Mouse (Mus musculus): Measurements from ENCODE around the gene Dzip1. TPM values are rescaled to one million over a fixed set of nuclear protein-coding genes. Genes with fewer than 3 reads are reported as not detected.

The Dzip1 gene
- polyA plus RNA-seq, 1 experiment from 2014 or later: 7.3 TPM

DNA sequence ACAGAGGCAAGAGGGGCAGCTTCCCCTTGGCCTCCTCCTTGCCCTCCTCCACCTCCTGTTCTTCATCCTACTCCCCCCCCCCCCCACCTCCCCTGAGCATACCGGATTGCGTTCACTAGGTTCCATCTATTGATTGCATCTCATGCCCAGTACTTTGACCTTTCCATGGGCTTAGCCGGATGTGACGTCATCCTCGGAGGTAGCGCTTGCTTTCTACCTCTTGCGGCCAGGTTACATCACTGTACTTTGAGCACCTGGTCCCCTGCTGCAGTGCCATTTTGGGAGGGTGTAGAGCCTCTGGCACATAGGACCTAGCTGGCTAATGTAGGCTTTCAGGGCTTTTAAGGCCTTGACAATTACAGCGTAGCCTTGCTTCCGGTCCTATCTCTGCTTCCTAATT, 9.4 kb upstream of the Dzip1 start:
- Histone ChIP-seq H3K9ac (ENCODE audit: low read length) (no peak overlapping the region), H3K27me3 (ENCODE audit: control insufficient read depth, insufficient read depth, low read length) (no peaks in the 10 kb centered on the region), H3K36me3 (ENCODE audit: control insufficient read depth, insufficient read depth, low read length) (no peaks in the 10 kb centered on the region), H3K27ac (replicated peaks in 1 of 2; ENCODE audit: control insufficient read depth in 1 of 2, insufficient read depth in 1 of 2, low read depth in 2 of 2, low read length in 2 of 2) (no peak overlapping the region), H3K9me3 (ENCODE audit: control insufficient read depth, low read length) (no peaks in the 10 kb centered on the region), H3K4me2 (ENCODE audit: low read length) (no peak overlapping the region), H3K4me1 (ENCODE audit: control insufficient read depth in 2 of 2, insufficient read depth in 2 of 2, low read length in 2 of 2) (peaks cover 2 to 11% of the 10 kb centered on the region in 2 experiments), H3K4me3 (ENCODE audit: control insufficient read depth in 1 of 2, insufficient read depth in 1 of 2, low read depth in 1 of 2, low read length in 2 of 2) (no peak overlapping the region)
- 75% methylated on average over 9 of the region's 9 CpGs for WGBS
- no peak for ATAC-seq (ENCODE audit: insufficient number of reproducible peaks, insufficient read depth, low FRiP score, low read depth)

- Histone ChIP-seq H3K9ac (ENCODE audit: low read length) (no peak overlapping the region), H3K4me1 (ENCODE audit: control insufficient read depth in 2 of 2, insufficient read depth in 2 of 2, low read length in 2 of 2) (peaks cover 0 to 2% of the 10 kb centered on the region in 2 experiments; a peak in 2 of 4 replicates), H3K4me2 (ENCODE audit: low read length) (no peak overlapping the region), H3K4me3 (ENCODE audit: control insufficient read depth in 1 of 2, insufficient read depth in 1 of 2, low read depth in 1 of 2, low read length in 2 of 2) (no peak overlapping the region), H3K27me3 (ENCODE audit: control insufficient read depth, insufficient read depth, low read length) (no peaks in the 10 kb centered on the region), H3K27ac (replicated peaks in 1 of 2; ENCODE audit: control insufficient read depth in 1 of 2, insufficient read depth in 1 of 2, low read depth in 2 of 2, low read length in 2 of 2) (no peak overlapping the region), H3K36me3 (ENCODE audit: control insufficient read depth, insufficient read depth, low read length) (no peaks in the 10 kb centered on the region), H3K9me3 (ENCODE audit: control insufficient read depth, low read length) (no peaks in the 10 kb centered on the region)
- WGBS: 65% methylated on average over 8 of the region's 8 CpGs
- no peak for ATAC-seq (ENCODE audit: insufficient number of reproducible peaks, insufficient read depth, low FRiP score, low read depth)
Measured at GRCm38 (mm10) chr14:118932956-118933355, 7.7 kb upstream of the Dzip1 start.

- 92% methylated on average over 1 of the region's 2 CpGs for WGBS
- ATAC-seq (ENCODE audit: insufficient number of reproducible peaks, insufficient read depth, low FRiP score, low read depth): no peak
- no peaks in the 10 kb centered on the region for H3K4me1 ChIP-seq (ENCODE audit: control insufficient read depth in 2 of 2, insufficient read depth in 2 of 2, low read length in 2 of 2)
- H3K9ac ChIP-seq (ENCODE audit: low read length): no peak overlapping the region
- H3K9me3 ChIP-seq (ENCODE audit: control insufficient read depth, low read length): no peaks in the 10 kb centered on the region
- no peak overlapping the region for H3K27ac ChIP-seq (replicated peaks in 1 of 2; ENCODE audit: control insufficient read depth in 1 of 2, insufficient read depth in 1 of 2, low read depth in 2 of 2, low read length in 2 of 2)
- H3K4me3 ChIP-seq (ENCODE audit: control insufficient read depth in 1 of 2, insufficient read depth in 1 of 2, low read depth in 1 of 2, low read length in 2 of 2): no peak overlapping the region
- no peaks in the 10 kb centered on the region for H3K36me3 ChIP-seq (ENCODE audit: control insufficient read depth, insufficient read depth, low read length)
- no peaks in the 10 kb centered on the region for H3K27me3 ChIP-seq (ENCODE audit: control insufficient read depth, insufficient read depth, low read length)
- no peak overlapping the region for H3K4me2 ChIP-seq (ENCODE audit: low read length)
Measured at GRCm38 (mm10) chr14:118931181-118931580, 5.9 kb upstream of the Dzip1 start.

DNA sequence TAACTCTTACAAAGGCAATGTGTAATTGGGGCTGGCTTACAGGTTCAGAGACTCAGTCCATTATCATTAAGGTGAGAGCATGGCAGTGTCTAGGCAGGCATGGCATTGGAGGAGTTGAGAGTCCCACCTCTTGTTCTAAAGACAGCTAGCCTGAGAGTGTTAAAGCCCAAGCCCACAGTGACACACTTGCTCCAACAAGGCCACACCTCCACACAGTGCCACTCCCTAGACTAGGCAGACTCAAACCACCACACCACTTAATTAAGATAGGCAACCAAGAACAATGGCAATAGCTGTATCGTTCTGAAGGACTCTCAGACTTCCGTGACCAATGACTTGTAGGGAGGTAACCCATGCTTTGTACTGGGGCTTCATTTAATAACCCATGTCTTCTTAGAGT, 5.5 kb upstream of the Dzip1 start:
- Histone ChIP-seq H3K9ac (ENCODE audit: low read length) (no peak overlapping the region), H3K9me3 (ENCODE audit: control insufficient read depth, low read length) (no peaks in the 10 kb centered on the region), H3K4me2 (ENCODE audit: low read length) (no peak overlapping the region), H3K27me3 (ENCODE audit: control insufficient read depth, insufficient read depth, low read length) (no peaks in the 10 kb centered on the region), H3K36me3 (ENCODE audit: control insufficient read depth, insufficient read depth, low read length) (no peaks in the 10 kb centered on the region), H3K4me1 (ENCODE audit: control insufficient read depth in 2 of 2, insufficient read depth in 2 of 2, low read length in 2 of 2) (0 out of 4 replicates have a peak, but pooled peaks cover 0 to under 1% of the 10 kb centered on the region in 2 experiments), H3K4me3 (ENCODE audit: control insufficient read depth in 1 of 2, insufficient read depth in 1 of 2, low read depth in 1 of 2, low read length in 2 of 2) (no peak overlapping the region), H3K27ac (replicated peaks in 1 of 2; ENCODE audit: control insufficient read depth in 1 of 2, insufficient read depth in 1 of 2, low read depth in 2 of 2, low read length in 2 of 2) (no peak overlapping the region)
- WGBS: 76% methylated on average over 2 of the region's 2 CpGs
- ATAC-seq (ENCODE audit: insufficient number of reproducible peaks, insufficient read depth, low FRiP score, low read depth): no peak

- no peak overlapping the region for H3K9ac ChIP-seq (ENCODE audit: low read length)
- no peaks in the 10 kb centered on the region for H3K27me3 ChIP-seq (ENCODE audit: control insufficient read depth, insufficient read depth, low read length)
- no peak overlapping the region for H3K4me2 ChIP-seq (ENCODE audit: low read length)
- no peak overlapping the region for H3K27ac ChIP-seq (replicated peaks in 1 of 2; ENCODE audit: control insufficient read depth in 1 of 2, insufficient read depth in 1 of 2, low read depth in 2 of 2, low read length in 2 of 2)
- no peaks in the 10 kb centered on the region for H3K9me3 ChIP-seq (ENCODE audit: control insufficient read depth, low read length)
- 77% methylated on average over 2 of the region's 2 CpGs for WGBS
- H3K36me3 ChIP-seq (ENCODE audit: control insufficient read depth, insufficient read depth, low read length): no peaks in the 10 kb centered on the region
- no peak overlapping the region for H3K4me3 ChIP-seq (ENCODE audit: control insufficient read depth in 1 of 2, insufficient read depth in 1 of 2, low read depth in 1 of 2, low read length in 2 of 2)
- H3K4me1 ChIP-seq (ENCODE audit: control insufficient read depth in 2 of 2, insufficient read depth in 2 of 2, low read length in 2 of 2): 0 out of 4 replicates have a peak, but pooled peaks cover 0 to 4% of the 10 kb centered on the region in 2 experiments
- ATAC-seq (ENCODE audit: insufficient number of reproducible peaks, insufficient read depth, low FRiP score, low read depth): no peak
Measured at GRCm38 (mm10) chr14:118929779-118930178, 4.5 kb upstream of the Dzip1 start.

- no peak overlapping the region for H3K9ac ChIP-seq (ENCODE audit: low read length)
- H3K4me2 ChIP-seq (ENCODE audit: low read length): no peak overlapping the region
- 61% methylated on average over 3 of the region's 3 CpGs for WGBS
- peaks cover 2 to 14% of the 10 kb centered on the region in 2 experiments for H3K4me1 ChIP-seq (ENCODE audit: control insufficient read depth in 2 of 2, insufficient read depth in 2 of 2, low read length in 2 of 2)
- no peak overlapping the region for H3K27ac ChIP-seq (replicated peaks in 1 of 2; ENCODE audit: control insufficient read depth in 1 of 2, insufficient read depth in 1 of 2, low read depth in 2 of 2, low read length in 2 of 2)
- no peaks in the 10 kb centered on the region for H3K27me3 ChIP-seq (ENCODE audit: control insufficient read depth, insufficient read depth, low read length)
- no peaks in the 10 kb centered on the region for H3K36me3 ChIP-seq (ENCODE audit: control insufficient read depth, insufficient read depth, low read length)
- H3K9me3 ChIP-seq (ENCODE audit: control insufficient read depth, low read length): no peaks in the 10 kb centered on the region
- H3K4me3 ChIP-seq (ENCODE audit: control insufficient read depth in 1 of 2, insufficient read depth in 1 of 2, low read depth in 1 of 2, low read length in 2 of 2): no peak overlapping the region
- ATAC-seq (ENCODE audit: insufficient number of reproducible peaks, insufficient read depth, low FRiP score, low read depth): no peak
Measured at GRCm38 (mm10) chr14:118928565-118928964, 3.3 kb upstream of the Dzip1 start.

DNA sequence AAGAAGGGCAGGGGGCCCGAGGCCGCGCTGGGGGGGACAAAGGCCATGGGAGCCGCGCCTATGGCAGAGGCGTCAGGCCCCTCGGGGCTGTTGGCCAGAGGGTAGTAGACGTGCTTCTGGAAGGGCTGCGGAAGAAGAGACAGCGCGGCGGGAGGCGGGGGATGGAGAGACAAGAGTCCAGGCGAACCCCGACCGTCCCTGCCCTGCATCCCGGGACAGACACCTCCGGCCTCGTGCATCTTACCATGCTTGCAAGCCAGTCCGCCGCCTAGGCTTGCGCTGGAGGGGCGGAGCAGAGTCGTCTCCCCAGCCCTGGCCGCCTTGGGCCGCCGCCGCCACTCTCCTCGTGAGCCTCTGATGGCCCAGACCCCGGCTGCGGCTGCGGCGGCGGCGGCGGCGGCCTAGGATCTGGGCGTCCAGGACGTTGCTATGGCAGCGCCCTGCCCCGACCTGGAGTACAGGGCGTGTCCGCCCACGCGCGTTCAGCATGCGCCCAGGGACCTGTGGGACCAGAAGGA, 2.5 kb downstream of the Dzip1 start:
- Histone ChIP-seq H3K27me3 (ENCODE audit: control insufficient read depth, insufficient read depth, low read length) (peaks cover 8% of the 10 kb centered on the region; the same call in 1 of the 2 replicates), H3K27ac (replicated peaks in 1 of 2; ENCODE audit: control insufficient read depth in 1 of 2, insufficient read depth in 1 of 2, low read depth in 2 of 2, low read length in 2 of 2) (no peak overlapping the region), H3K4me3 (ENCODE audit: control insufficient read depth in 1 of 2, insufficient read depth in 1 of 2, low read depth in 1 of 2, low read length in 2 of 2) (peak overlapping the region; percentile 33 to 40), H3K36me3 (ENCODE audit: control insufficient read depth, insufficient read depth, low read length) (peaks cover 9% of the 10 kb centered on the region), H3K9ac (ENCODE audit: low read length) (peak overlapping the region; percentile 60), H3K4me1 (ENCODE audit: control insufficient read depth in 2 of 2, insufficient read depth in 2 of 2, low read length in 2 of 2) (peaks cover 12 to 30% of the 10 kb centered on the region in 2 experiments), H3K4me2 (ENCODE audit: low read length) (peak overlapping the region; percentile 95), H3K9me3 (ENCODE audit: control insufficient read depth, low read length) (no peaks in the 10 kb centered on the region)
- WGBS: 2% methylated on average over 47 of the region's 47 CpGs
- peak; percentile 28; the same call in 1 of the 2 replicates for ATAC-seq (ENCODE audit: insufficient number of reproducible peaks, insufficient read depth, low FRiP score, low read depth)

- 30% methylated on average over 22 of the region's 22 CpGs for WGBS
- Histone ChIP-seq H3K27me3 (ENCODE audit: control insufficient read depth, insufficient read depth, low read length) (peaks cover 8% of the 10 kb centered on the region; the same call in 1 of the 2 replicates), H3K36me3 (ENCODE audit: control insufficient read depth, insufficient read depth, low read length) (peaks cover 12% of the 10 kb centered on the region), H3K4me3 (ENCODE audit: control insufficient read depth in 1 of 2, insufficient read depth in 1 of 2, low read depth in 1 of 2, low read length in 2 of 2) (peak overlapping the region; percentile 33 to 40), H3K4me1 (ENCODE audit: control insufficient read depth in 2 of 2, insufficient read depth in 2 of 2, low read length in 2 of 2) (peaks cover 12 to 30% of the 10 kb centered on the region in 2 experiments), H3K9ac (ENCODE audit: low read length) (peak overlapping the region; percentile 60; the same call in 1 of the 2 replicates), H3K4me2 (ENCODE audit: low read length) (peak overlapping the region; percentile 95), H3K27ac (replicated peaks in 1 of 2; ENCODE audit: control insufficient read depth in 1 of 2, insufficient read depth in 1 of 2, low read depth in 2 of 2, low read length in 2 of 2) (no peak overlapping the region), H3K9me3 (ENCODE audit: control insufficient read depth, low read length) (no peaks in the 10 kb centered on the region)
- no peak for ATAC-seq (ENCODE audit: insufficient number of reproducible peaks, insufficient read depth, low FRiP score, low read depth)
Measured at GRCm38 (mm10) chr14:118922251-118922650, 3.0 kb downstream of the Dzip1 start.
